Mouse (Mus musculus) intestine, embryonic 16.5 days (tissue): Measurements from ENCODE around the gene Isyna1. TPM values are rescaled to one million over a fixed set of nuclear protein-coding genes. Genes with fewer than 3 reads are reported as not detected.
A peak's percentile ranks its signal among the peaks of the same experiment; 100 is the strongest.

Source experiments
- ATAC-seq: fragments of 200-750 bp; cut with Nextera tagmentation; 2 replicates; pipeline ENCODE4 v1.8.0; 2017; ENCODE audit warnings: moderate TSS enrichment, moderate library complexity
- H3K27ac ChIP-seq: fragments of 300-500 bp; sonication (generic); 2 replicates; pipeline ENCODE4 v1.5.1; 2014; ENCODE audit warnings: mild to moderate bottlenecking, low read length
- H3K27me3 ChIP-seq: fragments of 300-500 bp; sonication (generic); replicated peaks from 2 replicates; pipeline ENCODE4 v1.6.1; 2014; ENCODE audit warnings: low read length, control low read depth, mixed read lengths; ENCODE audit not compliant: control insufficient read depth, insufficient read depth
- H3K36me3 ChIP-seq: fragments of 300-500 bp; sonication (generic); 2 replicates; pipeline ENCODE4 v1.6.1; 2014; ENCODE audit warnings: low read length, control low read depth; ENCODE audit not compliant: control insufficient read depth, insufficient read depth
- H3K4me1 ChIP-seq: fragments of 300-500 bp; sonication (generic); 2 replicates; pipeline ENCODE4 v1.6.1; 2014; ENCODE audit warnings: low read length, control low read depth, mixed read lengths; ENCODE audit not compliant: control insufficient read depth, insufficient read depth
- H3K4me2 ChIP-seq: fragments of 300-500 bp; sonication (generic); 2 replicates; pipeline ENCODE4 v1.6.1; 2014; ENCODE audit warnings: low read depth, low read length, control low read depth
- H3K4me3 ChIP-seq: fragments of 300-500 bp; sonication (generic); 2 replicates; pipeline ENCODE4 v1.5.1; 2014; ENCODE audit warnings: mild to moderate bottlenecking, low read length
- H3K9ac ChIP-seq: fragments of 300-500 bp; sonication (generic); 2 replicates; pipeline ENCODE4 v1.6.1; 2014; ENCODE audit warnings: low read depth, low read length
- H3K9me3 ChIP-seq: fragments of 300-500 bp; sonication (generic); 2 replicates; pipeline ENCODE4 v1.6.1; 2016; ENCODE audit warnings: low read length, control low read depth; ENCODE audit not compliant: control insufficient read depth
- WGBS: fragments of 180-500 bp; shearing (Covaris S2); extraction: QIAGEN DNeasy Blood & Tissue Kit; methylation state at CpG from one replicate; pipeline ENCODE4 v1.1.7; 2014; 5-methylcytosine and 5-hydroxymethylcytosine counted together
- polyA plus RNA-seq: library from polyadenylated mRNA; unstranded; fragments of >200 nt; fragmentation: Nextera tagmentation; extraction: Ambion mirVana; gene quantifications from 2 replicates; pipeline ENCODE4 v1.2.1, GENCODE M21; 2015

Gene Isyna1
- polyA plus RNA-seq, 1 experiment from 2014 or later: 121 TPM

- no peaks in the 10 kb centered on the region for H3K36me3 ChIP-seq
- H3K9ac ChIP-seq: peak overlapping the region; percentile 76
- peak overlapping the region; percentile 48; the same call in 1 of the 2 replicates for H3K27ac ChIP-seq
- no peaks in the 10 kb centered on the region for H3K9me3 ChIP-seq
- WGBS: 53% methylated on average over 7 of the region's 7 CpGs
- ATAC-seq: no peak
- H3K4me1 ChIP-seq: peaks cover 32% of the 10 kb centered on the region
- H3K4me2 ChIP-seq: peak overlapping the region; percentile 83
- peak overlapping the region; percentile 57 for H3K4me3 ChIP-seq
- no peaks in the 10 kb centered on the region for H3K27me3 ChIP-seq
These were observed 34.9 kb downstream of the Isyna1 start for GRCm38 (mm10) chr8:70628986-70629490.

- 1% methylated on average over 60 of the region's 60 CpGs for WGBS
These were observed 35.7 kb downstream of the Isyna1 start for GRCm38 (mm10) chr8:70629574-70630531.

GRCm38 (mm10) chr8:70630532-70631381 lies 36.6 kb downstream of the Isyna1 start:
- H3K27me3 ChIP-seq: no peaks in the 10 kb centered on the region
- peak overlapping the region; percentile 83 for H3K4me2 ChIP-seq
- 17% methylated on average over 22 of the region's 22 CpGs for WGBS
- ATAC-seq: peak; percentile 62
- H3K9ac ChIP-seq: peak overlapping the region; percentile 55
- H3K9me3 ChIP-seq: no peaks in the 10 kb centered on the region
- H3K4me3 ChIP-seq: peak overlapping the region; percentile 57
- peaks cover 35% of the 10 kb centered on the region for H3K4me1 ChIP-seq
- H3K27ac ChIP-seq: peak overlapping the region; percentile 78
- H3K36me3 ChIP-seq: no peaks in the 10 kb centered on the region

More at GRCm38 (mm10) chr8:70629574-70630531, 35.7 kb downstream of the Isyna1 start:
- Histone ChIP-seq H3K9me3 (no peaks in the 10 kb centered on the region), H3K27me3 (no peaks in the 10 kb centered on the region), H3K27ac (peak overlapping the region; percentile 78), H3K36me3 (no peaks in the 10 kb centered on the region), H3K4me2 (peak overlapping the region; percentile 83), H3K4me1 (peaks cover 35% of the 10 kb centered on the region), H3K4me3 (peak overlapping the region; percentile 57), H3K9ac (peak overlapping the region; percentile 76)
- peak; percentile 87 for ATAC-seq

- H3K9me3 ChIP-seq: no peaks in the 10 kb centered on the region
- peaks cover 35% of the 10 kb centered on the region for H3K4me1 ChIP-seq
- WGBS: 16% methylated on average over 24 of the region's 24 CpGs
- peak; percentile 16 for ATAC-seq
- peak overlapping the region; percentile 57 for H3K4me3 ChIP-seq
- H3K36me3 ChIP-seq: no peaks in the 10 kb centered on the region
- H3K27ac ChIP-seq: peak overlapping the region; percentile 78
- H3K9ac ChIP-seq: peak overlapping the region; percentile 55
- peak overlapping the region; percentile 83 for H3K4me2 ChIP-seq
- no peaks in the 10 kb centered on the region for H3K27me3 ChIP-seq
These were observed 37.3 kb downstream of the Isyna1 start for GRCm38 (mm10) chr8:70631436-70631835.

GRCm38 (mm10) chr8:70632346-70632892 lies 38.2 kb downstream of the Isyna1 start, which contains the start of gene Gdf15:
Gene Gdf15, minus strand, starts transcription at chr8:70632456.
- ATAC-seq: no peak
- Histone ChIP-seq H3K4me3 (peak within 1 kb of the TSS; percentile 57), H3K4me1 (peaks cover 35% of the 10 kb centered on the region), H3K36me3 (no peaks in the 10 kb centered on the region), H3K9ac (peak within 1 kb of the TSS; percentile 55), H3K4me2 (peak within 1 kb of the TSS; percentile 83), H3K9me3 (no peaks in the 10 kb centered on the region), H3K27ac (peak within 1 kb of the TSS; percentile 78), H3K27me3 (no peaks in the 10 kb centered on the region)
- 71% methylated on average over 6 of the region's 6 CpGs for WGBS

- Histone ChIP-seq H3K9ac (peak overlapping the region; percentile 15; the same call in 1 of the 2 replicates), H3K27me3 (no peaks in the 10 kb centered on the region), H3K4me3 (no peak overlapping the region), H3K9me3 (no peaks in the 10 kb centered on the region), H3K27ac (no peak overlapping the region), H3K4me1 (peaks cover 48% of the 10 kb centered on the region), H3K36me3 (no peaks in the 10 kb centered on the region), H3K4me2 (no peak overlapping the region)
- WGBS: 56% methylated on average over 6 of the region's 6 CpGs
- ATAC-seq: no peak
These were observed 39.9 kb downstream of the Isyna1 start for GRCm38 (mm10) chr8:70634066-70634465.

GRCm38 (mm10) chr8:70635527-70635926 lies 41.4 kb downstream of the Isyna1 start:
- ATAC-seq: no peak
- Histone ChIP-seq H3K9me3 (no peaks in the 10 kb centered on the region), H3K9ac (no peak overlapping the region), H3K36me3 (no peaks in the 10 kb centered on the region), H3K27me3 (no peaks in the 10 kb centered on the region), H3K27ac (no peak overlapping the region), H3K4me3 (no peak overlapping the region), H3K4me2 (no peak overlapping the region), H3K4me1 (peaks cover 38% of the 10 kb centered on the region)
- WGBS: 84% methylated on average over 6 of the region's 6 CpGs

- WGBS: 56% methylated on average over 8 of the region's 8 CpGs
- Histone ChIP-seq H3K27me3 (no peaks in the 10 kb centered on the region), H3K9ac (0 out of 2 replicates have a peak overlapping the region, but pooled peaks have one; percentile 9), H3K4me2 (no peak overlapping the region), H3K36me3 (no peaks in the 10 kb centered on the region), H3K4me1 (peaks cover 27% of the 10 kb centered on the region), H3K9me3 (no peaks in the 10 kb centered on the region), H3K27ac (peak overlapping the region; percentile 33), H3K4me3 (no peak overlapping the region)
- ATAC-seq: peak; percentile 81
These were observed 42.7 kb downstream of the Isyna1 start for GRCm38 (mm10) chr8:70636838-70637237.
